Mouse (Mus musculus): ENCODE data around the gene Optn. TPM values are rescaled to one million over a fixed set of nuclear protein-coding genes. Genes with fewer than 3 reads are reported as not detected.
A peak's percentile ranks its signal among the peaks of the same experiment; 100 is the strongest.

The Optn gene
- total RNA-seq, 2 experiments from 2014 or later, result 16.7 to 20.4 TPM

DNA sequence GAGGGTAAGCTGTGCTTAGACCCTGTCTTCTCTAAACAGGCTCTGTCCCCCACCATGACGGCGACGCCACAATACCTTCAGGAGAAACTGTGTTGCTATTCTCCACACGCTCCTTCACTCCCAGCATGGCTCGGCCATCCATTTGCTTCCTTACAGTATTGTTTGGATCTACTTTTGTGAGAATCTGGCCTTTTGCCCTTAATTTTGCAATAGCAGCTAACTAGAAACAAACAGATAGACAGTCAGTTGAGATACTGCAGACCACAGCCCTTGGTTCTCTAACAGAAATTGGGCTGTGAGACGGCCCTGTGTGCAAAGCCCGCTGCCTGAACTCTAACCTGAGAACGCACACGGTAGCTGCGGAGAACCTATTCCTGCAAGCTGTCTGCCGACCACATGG is 68.2 kb downstream of the Optn start:
- no peak for TF ChIP-seq CTCF (IDR thresholded peaks at IDR 0.05)

DNA sequence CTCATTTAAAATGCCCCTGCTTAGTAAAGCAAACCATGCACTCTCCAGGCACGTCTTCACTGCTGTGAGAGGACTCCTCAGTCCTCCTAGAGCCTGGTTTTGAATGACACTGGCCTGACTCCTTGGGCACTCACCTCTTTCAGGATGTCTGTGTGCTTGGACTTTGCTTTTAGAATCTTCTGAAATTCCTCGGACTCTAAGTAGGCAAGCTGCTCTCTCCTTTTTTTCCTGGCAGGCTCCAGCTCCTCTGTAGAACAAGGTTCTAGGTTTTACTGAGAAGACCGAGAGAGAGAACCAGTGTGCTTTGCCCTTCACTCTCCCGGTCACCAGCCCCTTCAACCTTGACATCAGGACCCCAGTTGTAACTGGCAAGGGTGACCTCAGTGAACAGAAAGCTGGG is 69.4 kb downstream of the Optn start:
- no peak for TF ChIP-seq CTCF (IDR thresholded peaks at IDR 0.05)
- no peak overlapping the region for H3K27ac ChIP-seq
- H3K4me3 ChIP-seq, result no peak overlapping the region
- intact Hi-C loops (cut with DNase I), result loop anchor here (5.0 kb wide), 2 partner anchors 38 to 77 kb away; partner anchors contain the start of gene Phyh
- DNase-seq (ENCODE audit: extremely low spot score in 1 of 2, low spot score in 2 of 2), result no peak

More for the DNA sequence above, 68.2 kb downstream of the Optn start:
- Histone ChIP-seq H3K4me3 (no peak overlapping the region), H3K27ac (no peak overlapping the region)
- DNase-seq (ENCODE audit: extremely low spot score in 1 of 2, low spot score in 2 of 2), result no peak
- intact Hi-C loops (cut with DNase I), result no loop called here

GRCm38 (mm10) chr2:4993584-4993983 is 70.3 kb downstream of the Optn start:
- DNase-seq (ENCODE audit: extremely low spot score in 1 of 2, low spot score in 2 of 2), result peak; percentile 26 to 54
- TF ChIP-seq CTCF (IDR thresholded peaks at IDR 0.05), result no peak
- Histone ChIP-seq H3K4me3 (no peak overlapping the region), H3K27ac (peak overlapping the region; percentile 53)
- intact Hi-C loops (cut with DNase I), result loop anchor here (5.0 kb wide), 2 partner anchors 39 to 76 kb away; partner anchors contain the start of gene Phyh

- TF ChIP-seq CTCF (IDR thresholded peaks at IDR 0.05), result no peak; the same call in none of the 2 replicates
- no peak for DNase-seq (ENCODE audit: extremely low spot score in 1 of 2, low spot score in 2 of 2)
- no peak overlapping the region for H3K27ac ChIP-seq
- intact Hi-C loops (cut with DNase I), result no loop called here
- no peak overlapping the region for H3K4me3 ChIP-seq
These were observed 74.9 kb downstream of the Optn start for GRCm38 (mm10) chr2:4988826-4989424.

DNA sequence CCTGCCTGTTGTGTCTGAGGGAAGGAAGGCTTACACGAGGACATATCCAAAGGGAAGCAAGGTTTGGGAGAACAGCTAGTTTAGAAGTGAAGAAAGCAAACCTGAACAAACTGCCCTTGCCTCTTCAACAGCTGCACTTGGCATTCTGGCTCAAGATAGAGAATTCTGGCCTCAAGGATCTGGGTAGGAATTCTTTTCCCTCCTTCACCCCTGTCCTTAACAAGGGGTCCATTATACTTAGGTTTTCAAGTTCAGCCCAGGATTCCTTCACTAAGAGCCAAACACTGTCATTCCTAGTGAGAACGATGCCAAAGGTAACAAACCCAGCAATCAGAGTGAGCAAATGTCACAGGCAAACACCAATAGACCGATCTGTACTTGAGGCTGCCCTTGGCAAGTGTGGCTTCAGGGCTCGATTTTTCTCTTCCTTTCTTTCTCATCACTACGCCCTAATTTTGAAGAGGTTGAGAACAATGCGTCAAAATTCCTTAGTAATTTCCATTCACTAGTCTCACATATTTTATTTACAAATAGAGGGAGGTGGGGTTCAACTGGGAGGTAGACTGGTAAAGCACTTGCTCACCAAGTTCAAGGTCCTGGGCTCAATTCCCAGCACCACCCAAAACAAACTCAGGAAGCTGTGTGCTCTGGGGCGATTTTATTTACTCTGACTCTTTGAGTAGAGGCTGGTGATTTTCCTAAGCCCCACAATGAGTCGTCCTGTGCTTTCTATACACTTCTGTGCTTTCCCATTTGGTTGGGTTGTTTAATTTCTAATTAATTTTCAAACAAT is 76.3 kb downstream of the Optn start:
- no peak overlapping the region for H3K4me3 ChIP-seq
- H3K27ac ChIP-seq, result no peak overlapping the region
- no peak for TF ChIP-seq CTCF (IDR thresholded peaks at IDR 0.05)
- intact Hi-C loops (cut with DNase I), result no loop called here
- DNase-seq (ENCODE audit: extremely low spot score in 1 of 2, low spot score in 2 of 2), result no peak

- intact Hi-C loops (cut with DNase I), result no loop called here
- H3K4me3 ChIP-seq, result no peak overlapping the region
- no peak for TF ChIP-seq CTCF (IDR thresholded peaks at IDR 0.05)
- no peak overlapping the region for H3K27ac ChIP-seq
- no peak for DNase-seq (ENCODE audit: extremely low spot score in 1 of 2, low spot score in 2 of 2)
These were observed 77.1 kb downstream of the Optn start for GRCm38 (mm10) chr2:4986798-4987197.

- no peak overlapping the region for H3K27ac ChIP-seq
- no peak for TF ChIP-seq CTCF (IDR thresholded peaks at IDR 0.05)
- H3K4me3 ChIP-seq, result no peak overlapping the region
- DNase-seq (ENCODE audit: extremely low spot score in 1 of 2, low spot score in 2 of 2), result no peak
- intact Hi-C loops (cut with DNase I), result no loop called here
These were observed 78.9 kb downstream of the Optn start for GRCm38 (mm10) chr2:4985000-4985399.

DNA sequence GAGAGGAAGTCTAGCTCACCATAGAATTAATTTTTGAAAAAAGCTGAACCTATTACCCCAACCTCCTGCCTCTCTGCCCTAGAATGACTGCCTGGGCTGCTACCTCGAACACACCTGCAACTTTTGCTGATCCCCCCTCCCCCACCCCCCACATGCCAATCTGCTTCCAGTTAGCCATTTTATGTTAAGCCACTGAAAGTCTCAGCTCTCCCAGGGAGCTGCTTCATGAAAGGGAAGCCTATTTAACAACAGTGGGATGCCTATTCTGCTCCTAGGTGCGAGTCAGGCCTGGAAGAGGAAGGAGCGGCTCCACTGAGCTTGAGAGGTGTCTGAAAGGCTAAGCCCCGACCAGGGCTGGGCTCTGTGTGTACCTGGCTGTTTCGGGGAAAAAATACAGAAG is 79.9 kb downstream of the Optn start:
- DNase-seq (ENCODE audit: extremely low spot score in 1 of 2, low spot score in 2 of 2), result no peak
- Histone ChIP-seq H3K4me3 (no peak overlapping the region), H3K27ac (no peak overlapping the region)
- no peak for TF ChIP-seq CTCF (IDR thresholded peaks at IDR 0.05)
- intact Hi-C loops (cut with DNase I), result no loop called here

DNA sequence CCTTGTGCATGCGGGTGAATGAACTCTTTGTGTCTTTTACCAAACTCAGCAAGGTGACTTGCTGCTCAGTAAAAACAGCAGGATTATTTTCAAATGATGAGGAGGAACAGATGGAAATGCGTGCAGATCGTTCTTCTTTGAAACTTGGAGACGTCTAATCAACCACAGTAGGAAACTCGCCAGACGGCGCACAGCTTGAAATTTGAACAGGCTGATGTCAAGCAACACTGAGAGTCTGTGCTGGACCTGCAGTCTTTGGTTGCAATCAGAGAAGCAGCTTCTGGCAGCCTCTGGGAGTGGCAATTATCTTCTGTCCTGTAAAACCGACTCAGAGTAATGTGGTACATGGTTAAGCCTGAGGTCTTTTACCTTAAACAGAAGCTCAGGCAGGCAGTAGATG is 85.8 kb downstream of the Optn start:
- no peak overlapping the region for H3K27ac ChIP-seq
- no peak overlapping the region for H3K4me3 ChIP-seq
- DNase-seq (ENCODE audit: extremely low spot score in 1 of 2, low spot score in 2 of 2), result no peak
- no peak for TF ChIP-seq CTCF (IDR thresholded peaks at IDR 0.05)
- intact Hi-C loops (cut with DNase I), result no loop called here

GRCm38 (mm10) chr2:4975807-4976206 is 88.0 kb downstream of the Optn start, which contains the start of gene Ucma:
Gene Ucma (plus strand): TSS chr2:4976122.
- no peak within 1 kb of the TSS for H3K4me3 ChIP-seq
- H3K27ac ChIP-seq, result no peak within 1 kb of the TSS
- intact Hi-C loops (cut with DNase I), result no loop called here
- TF ChIP-seq CTCF (IDR thresholded peaks at IDR 0.05), result no peak
- DNase-seq (ENCODE audit: extremely low spot score in 1 of 2, low spot score in 2 of 2), result peak in 1 of 2 experiments; percentile 18

Other genes with a start within 250 kb of the Optn start
- 10 to 100 TPM; 19.0 to 19.9 TPM for gene Sephs1, start 182.5 kb downstream of the Optn start, total RNA-seq (2021)
- 100 to 1,000 TPM in 1 of 2 experiments, 10 to 100 TPM in 1; 97.0 to 103 TPM for gene Phyh, start 145.0 kb downstream of the Optn start, total RNA-seq (2021)
- gene Ucma, start 87.9 kb downstream of the Optn start, total RNA-seq (2021), result 1 to 10 TPM in 1 of 2 experiments, under 1 TPM in 1; 0.65 to 2.0 TPM
- gene Mcm10, start 51.3 kb downstream of the Optn start, total RNA-seq (2021), result 1 to 10 TPM in 1 of 2 experiments, under 1 TPM in 1; 0.72 to 1.2 TPM
- gene Ccdc3, start 73.7 kb upstream of the Optn start, total RNA-seq (2021), result 10 to 100 TPM; 14.2 to 19.4 TPM

All from left cerebral cortex, adult 2 months (tissue).